Mouse (Mus musculus) mature B cell (primary cell): ENCODE data around the gene Olfr667.
"Not testable (repeated sequence)": the region's sequence is repeated elsewhere in the genome, so short reads cannot be mapped to it uniquely, and the experiment has no call there.

ENCODE experiments used
- in situ Hi-C: fragments of 300-500 bp; cut with MboI; formaldehyde crosslinking; loops from 2 replicates; pipeline ENCODE4 v1.14.3; 2019

Olfr667 gene

GRCm38 (mm10) chr7:104921382-104921781, at the start of gene Olfr667:
Gene Olfr667, minus strand, starts transcription at chr7:104921482.
- in situ Hi-C loops, result no loop called here

GRCm38 (mm10) chr7:104962520-104962919, 41.2 kb upstream of the Olfr667 start, which contains the start of gene Olfr670:
Gene Olfr670, minus strand, starts transcription at chr7:104962620.
- in situ Hi-C loops, result no loop called here

- in situ Hi-C loops, result not testable (repeated sequence)
Measured at GRCm38 (mm10) chr7:104950234-104950633, 29.0 kb upstream of the Olfr667 start.

- in situ Hi-C loops, result no loop called here
Measured at GRCm38 (mm10) chr7:104933940-104934339, 12.7 kb upstream of the Olfr667 start, which contains the start of gene Olfr669. Gene Olfr669, plus strand, starts transcription at chr7:104934240.

GRCm38 (mm10) chr7:104927957-104928356, 6.7 kb upstream of the Olfr667 start, which contains the start of gene Olfr668:
Gene Olfr668, minus strand, starts transcription at chr7:104928057.
- in situ Hi-C loops, result no loop called here

- in situ Hi-C loops, result no loop called here
Measured at GRCm38 (mm10) chr7:104895852-104896251, 25.4 kb downstream of the Olfr667 start, which contains the start of gene Olfr666. Gene Olfr666, minus strand, starts transcription at chr7:104895952.

GRCm38 (mm10) chr7:104877731-104878130, 43.6 kb downstream of the Olfr667 start, which contains the start of gene Olfr665:
Gene Olfr665, plus strand, starts transcription at chr7:104878031.
- in situ Hi-C loops, result no loop called here
